Mouse (Mus musculus) heart, embryonic 16.5 days (tissue): ENCODE data around the gene Ildr2. TPM values are rescaled to one million over a fixed set of nuclear protein-coding genes. Genes with fewer than 3 reads are reported as not detected.

Source experiments
- ATAC-seq: fragments of 200-750 bp; cut with Nextera tagmentation; replicated peaks from 2 replicates; pipeline ENCODE4 v1.8.0; 2017; ENCODE audit warnings: moderate number of reproducible peaks; ENCODE audit not compliant: insufficient read depth, low FRiP score; ENCODE audit errors: extremely low read depth
- H3K27ac ChIP-seq: fragments of 300-500 bp; sonication (generic); 2 replicates; pipeline ENCODE4 v1.5.1; 2014; ENCODE audit warnings: mild to moderate bottlenecking, low read length, control low read depth, moderate library complexity
- H3K27me3 ChIP-seq: fragments of 300-500 bp; sonication (generic); 2 replicates; pipeline ENCODE4 v1.6.1; 2014; ENCODE audit warnings: low read length, mixed read lengths; ENCODE audit not compliant: control insufficient read depth, insufficient read depth
- H3K36me3 ChIP-seq: fragments of 300-500 bp; sonication (generic); 2 replicates; pipeline ENCODE4 v1.6.1; 2014; ENCODE audit not compliant: control insufficient read depth, insufficient read depth
- H3K4me1 ChIP-seq: fragments of 300-500 bp; sonication (generic); 2 replicates; pipeline ENCODE4 v1.6.1; 2014; ENCODE audit warnings: low read length, mixed read lengths; ENCODE audit not compliant: control insufficient read depth, insufficient read depth
- H3K4me2 ChIP-seq: fragments of 300-500 bp; sonication (generic); 2 replicates; pipeline ENCODE4 v1.6.1; 2014; ENCODE audit warnings: low read depth, mild to moderate bottlenecking, control low read depth, low read length
- H3K4me3 ChIP-seq: fragments of 300-500 bp; sonication (generic); 2 replicates; pipeline ENCODE4 v1.5.1; 2014; ENCODE audit warnings: mild to moderate bottlenecking, control low read depth, low read length
- H3K9ac ChIP-seq: fragments of 300-500 bp; sonication (generic); 2 replicates; pipeline ENCODE4 v1.6.1; 2014; ENCODE audit warnings: low read length, control low read depth
- H3K9me3 ChIP-seq: fragments of 300-500 bp; sonication (generic); replicated peaks from 2 replicates; pipeline ENCODE4 v1.6.1; 2016; ENCODE audit warnings: low read length; ENCODE audit not compliant: control insufficient read depth
- WGBS: fragments of 180-500 bp; shearing (Covaris S2); extraction: QIAGEN DNeasy Blood & Tissue Kit; methylation state at CpG from one replicate; pipeline ENCODE4 v1.1.7; 2014; 5-methylcytosine and 5-hydroxymethylcytosine counted together
- polyA plus RNA-seq: library from polyadenylated mRNA; unstranded; fragments of >200 nt; fragmentation: Nextera tagmentation; extraction: Ambion mirVana; gene quantifications from 2 replicates; pipeline ENCODE4 v1.2.1, GENCODE M21; 2015

The Ildr2 gene
- polyA plus RNA-seq, 1 experiment from 2014 or later: 0.71 TPM

- no peaks in the 10 kb centered on the region for H3K36me3 ChIP-seq
- peak overlapping the region; percentile 56; the same call in 1 of the 2 replicates for H3K9ac ChIP-seq
- no peak overlapping the region for H3K27ac ChIP-seq
- H3K27me3 ChIP-seq: peaks cover 36% of the 10 kb centered on the region
- peak overlapping the region; percentile 57 for H3K4me3 ChIP-seq
- H3K9me3 ChIP-seq: no peaks in the 10 kb centered on the region
- 14% methylated on average over 5 of the region's 5 CpGs for WGBS
- peak overlapping the region; percentile 94 for H3K4me2 ChIP-seq
- 0 out of 2 replicates have a peak, but pooled peaks cover 3% of the 10 kb centered on the region for H3K4me1 ChIP-seq
- no peak for ATAC-seq
These were observed 54.5 kb downstream of the Ildr2 start for GRCm38 (mm10) chr1:166308471-166308850.

- Histone ChIP-seq H3K9me3 (no peaks in the 10 kb centered on the region), H3K4me1 (0 out of 2 replicates have a peak, but pooled peaks cover 3% of the 10 kb centered on the region), H3K4me2 (peak overlapping the region; percentile 94), H3K9ac (peak overlapping the region; percentile 56; the same call in 1 of the 2 replicates), H3K36me3 (no peaks in the 10 kb centered on the region), H3K27me3 (peaks cover 36% of the 10 kb centered on the region), H3K27ac (no peak overlapping the region), H3K4me3 (peak overlapping the region; percentile 57)
- under 1% methylated on average over 94 of the region's 94 CpGs for WGBS
- ATAC-seq: peak; percentile 52
These were observed 55.1 kb downstream of the Ildr2 start for GRCm38 (mm10) chr1:166308851-166309715.

DNA sequence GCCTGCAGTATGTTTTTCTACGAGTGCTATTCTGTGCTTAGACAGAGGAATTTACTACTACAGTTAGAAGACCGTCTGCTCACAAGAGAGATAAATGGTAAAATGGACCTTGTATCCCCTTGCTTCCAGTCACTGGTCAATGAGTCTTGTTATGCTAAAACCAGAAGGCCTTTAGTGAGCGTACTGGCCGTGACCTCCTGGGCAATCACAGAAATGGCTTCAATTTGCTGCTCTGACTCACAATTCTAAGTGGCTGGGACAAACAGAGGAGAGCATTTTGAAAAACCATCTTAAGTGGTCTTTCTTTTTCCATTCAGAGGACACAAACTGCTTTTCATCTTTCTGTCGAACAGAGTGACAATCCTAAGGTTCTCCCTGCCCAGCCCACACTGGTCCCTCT is 57.2 kb downstream of the Ildr2 start:
- H3K9me3 ChIP-seq: no peaks in the 10 kb centered on the region
- peaks cover 36% of the 10 kb centered on the region for H3K27me3 ChIP-seq
- H3K4me3 ChIP-seq: no peak overlapping the region
- H3K27ac ChIP-seq: no peak overlapping the region
- no peak overlapping the region for H3K9ac ChIP-seq
- H3K4me2 ChIP-seq: no peak overlapping the region
- H3K4me1 ChIP-seq: 0 out of 2 replicates have a peak, but pooled peaks cover 3% of the 10 kb centered on the region
- no peak for ATAC-seq
- H3K36me3 ChIP-seq: no peaks in the 10 kb centered on the region
- WGBS: 71% methylated on average over 5 of the region's 5 CpGs

DNA sequence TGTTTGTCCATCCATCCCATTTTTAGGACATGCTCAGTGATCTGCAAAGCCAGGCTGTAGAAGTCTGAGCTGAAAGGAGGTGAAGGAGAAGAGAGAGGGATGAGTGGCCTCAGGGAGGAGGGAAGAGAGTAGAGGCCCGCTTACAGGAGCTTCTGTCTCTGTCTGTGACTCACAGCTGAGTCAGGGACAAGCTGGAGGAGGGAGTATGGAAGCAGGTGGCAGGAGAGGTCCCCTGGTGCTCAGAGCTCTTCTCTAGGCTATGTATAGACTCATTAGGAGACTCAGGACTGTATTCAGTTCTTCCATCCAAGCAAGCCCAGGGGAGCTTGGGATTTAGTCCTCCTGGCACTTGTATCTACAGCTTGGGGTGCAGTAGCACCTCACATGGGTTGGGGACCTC is 59.7 kb downstream of the Ildr2 start:
- H3K27ac ChIP-seq: no peak overlapping the region
- ATAC-seq: no peak
- no peak overlapping the region for H3K4me3 ChIP-seq
- H3K9ac ChIP-seq: no peak overlapping the region
- H3K4me1 ChIP-seq: 0 out of 2 replicates have a peak, but pooled peaks cover under 1% of the 10 kb centered on the region
- no peaks in the 10 kb centered on the region for H3K9me3 ChIP-seq
- WGBS: 40% methylated on average over 1 of the region's 1 CpGs
- H3K36me3 ChIP-seq: no peaks in the 10 kb centered on the region
- H3K27me3 ChIP-seq: peaks cover 20% of the 10 kb centered on the region
- no peak overlapping the region for H3K4me2 ChIP-seq

GRCm38 (mm10) chr1:166315706-166316105 is 61.8 kb downstream of the Ildr2 start:
- H3K27ac ChIP-seq: no peak overlapping the region
- no peaks in the 10 kb centered on the region for H3K4me1 ChIP-seq
- H3K4me2 ChIP-seq: no peak overlapping the region
- no peak overlapping the region for H3K9ac ChIP-seq
- WGBS: 74% methylated on average over 4 of the region's 4 CpGs
- no peak overlapping the region for H3K4me3 ChIP-seq
- H3K27me3 ChIP-seq: peaks cover 5% of the 10 kb centered on the region
- no peaks in the 10 kb centered on the region for H3K9me3 ChIP-seq
- ATAC-seq: no peak
- H3K36me3 ChIP-seq: no peaks in the 10 kb centered on the region

DNA sequence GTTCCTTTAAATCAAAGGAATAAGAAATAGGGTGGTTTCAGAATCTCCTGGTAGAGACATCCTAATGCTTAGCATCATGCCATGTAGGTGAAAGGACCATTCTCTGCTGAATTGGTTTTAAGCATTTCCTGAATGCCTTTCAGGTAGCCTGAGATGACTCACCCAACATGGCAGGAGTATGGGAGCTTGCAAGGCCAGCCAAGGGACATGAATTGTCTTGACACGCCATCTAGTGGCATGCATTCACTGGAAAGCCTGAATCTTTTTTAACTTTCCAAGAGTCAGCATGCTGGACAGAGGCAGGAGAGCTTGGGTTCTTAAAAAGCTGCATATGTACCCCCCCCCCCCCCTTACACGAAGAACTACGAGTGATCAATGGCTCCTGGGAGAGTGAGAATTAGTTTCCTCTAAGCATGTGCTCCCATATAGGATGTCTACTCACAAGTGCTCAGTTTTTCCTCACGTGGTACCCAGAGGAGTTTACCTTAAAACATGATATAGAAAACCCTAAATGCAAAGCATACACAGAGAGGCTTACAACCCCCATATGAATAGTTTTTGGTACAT is 65.3 kb downstream of the Ildr2 start:
- Histone ChIP-seq H3K4me3 (no peak overlapping the region), H3K9ac (no peak overlapping the region), H3K4me2 (no peak overlapping the region), H3K27ac (no peak overlapping the region), H3K4me1 (no peaks in the 10 kb centered on the region), H3K27me3 (peaks cover 2% of the 10 kb centered on the region; the same call in 1 of the 2 replicates), H3K9me3 (no peaks in the 10 kb centered on the region), H3K36me3 (no peaks in the 10 kb centered on the region)
- 11% methylated on average over 4 of the region's 4 CpGs for WGBS
- no peak for ATAC-seq

GRCm38 (mm10) chr1:166326421-166326820 is 72.5 kb downstream of the Ildr2 start:
- Histone ChIP-seq H3K9ac (no peak overlapping the region), H3K27ac (no peak overlapping the region), H3K4me1 (no peaks in the 10 kb centered on the region), H3K9me3 (no peaks in the 10 kb centered on the region), H3K36me3 (no peaks in the 10 kb centered on the region), H3K27me3 (no peaks in the 10 kb centered on the region), H3K4me3 (no peak overlapping the region), H3K4me2 (no peak overlapping the region)
- no peak for ATAC-seq
- 75% methylated on average over 3 of the region's 3 CpGs for WGBS

GRCm38 (mm10) chr1:166330752-166331151 is 76.8 kb downstream of the Ildr2 start:
- no peaks in the 10 kb centered on the region for H3K9me3 ChIP-seq
- 49% methylated on average over 3 of the region's 3 CpGs for WGBS
- H3K27me3 ChIP-seq: no peaks in the 10 kb centered on the region
- no peak overlapping the region for H3K27ac ChIP-seq
- no peak for ATAC-seq
- H3K36me3 ChIP-seq: no peaks in the 10 kb centered on the region
- no peak overlapping the region for H3K4me2 ChIP-seq
- no peaks in the 10 kb centered on the region for H3K4me1 ChIP-seq
- no peak overlapping the region for H3K4me3 ChIP-seq
- H3K9ac ChIP-seq: no peak overlapping the region

- ATAC-seq: no peak
- no peaks in the 10 kb centered on the region for H3K36me3 ChIP-seq
- WGBS: 73% methylated on average over 6 of the region's 6 CpGs
- no peaks in the 10 kb centered on the region for H3K9me3 ChIP-seq
- no peak overlapping the region for H3K4me2 ChIP-seq
- H3K4me1 ChIP-seq: no peaks in the 10 kb centered on the region
- no peak overlapping the region for H3K9ac ChIP-seq
- no peak overlapping the region for H3K27ac ChIP-seq
- no peaks in the 10 kb centered on the region for H3K27me3 ChIP-seq
- no peak overlapping the region for H3K4me3 ChIP-seq
These were observed 85.2 kb downstream of the Ildr2 start for GRCm38 (mm10) chr1:166339110-166339509.
